Mouse (Mus musculus): ENCODE data around the gene Bmp6.

Bmp6 gene

GRCm38 (mm10) chr13:38429671-38430070, 84.8 kb downstream of the Bmp6 start:
- DNase-seq (ENCODE audit: low read depth, low spot score) = no peak

GRCm38 (mm10) chr13:38430075-38430474, 85.2 kb downstream of the Bmp6 start:
- no peak for DNase-seq (ENCODE audit: low read depth, low spot score)

GRCm38 (mm10) chr13:38434831-38435230, 89.9 kb downstream of the Bmp6 start:
- DNase-seq (ENCODE audit: low read depth, low spot score) = no peak

GRCm38 (mm10) chr13:38437930-38438329, 93.0 kb downstream of the Bmp6 start:
- peak; percentile 7 for DNase-seq (ENCODE audit: low read depth, low spot score)

GRCm38 (mm10) chr13:38440240-38440639, 95.3 kb downstream of the Bmp6 start:
- DNase-seq (ENCODE audit: low read depth, low spot score) = no peak

- no peak for DNase-seq (ENCODE audit: low read depth, low spot score)
Measured at GRCm38 (mm10) chr13:38448516-38449015, 103.7 kb downstream of the Bmp6 start.

GRCm38 (mm10) chr13:38450051-38450971, 105.4 kb downstream of the Bmp6 start:
- DNase-seq (ENCODE audit: low read depth, low spot score) = no peak

- DNase-seq (ENCODE audit: low read depth, low spot score) = no peak
Measured at GRCm38 (mm10) chr13:38451446-38451845, 106.5 kb downstream of the Bmp6 start.

GRCm38 (mm10) chr13:38463410-38463809, 118.5 kb downstream of the Bmp6 start:
- DNase-seq (ENCODE audit: low read depth, low spot score) = no peak

- DNase-seq (ENCODE audit: low read depth, low spot score) = no peak
Measured at GRCm38 (mm10) chr13:38470882-38471281, 126.0 kb downstream of the Bmp6 start.

- DNase-seq (ENCODE audit: low read depth, low spot score) = no peak
Measured at GRCm38 (mm10) chr13:38472636-38473035, 127.7 kb downstream of the Bmp6 start.

- DNase-seq (ENCODE audit: low read depth, low spot score) = no peak
Measured at GRCm38 (mm10) chr13:38473497-38473896, 128.6 kb downstream of the Bmp6 start.

- no peak for DNase-seq (ENCODE audit: low read depth, low spot score)
Measured at GRCm38 (mm10) chr13:38476936-38477335, 132.0 kb downstream of the Bmp6 start.

GRCm38 (mm10) chr13:38481021-38481420, 136.1 kb downstream of the Bmp6 start:
- DNase-seq (ENCODE audit: low read depth, low spot score) = no peak

- no peak for DNase-seq (ENCODE audit: low read depth, low spot score)
Measured at GRCm38 (mm10) chr13:38484701-38485100, 139.8 kb downstream of the Bmp6 start.

- no peak for DNase-seq (ENCODE audit: low read depth, low spot score)
Measured at GRCm38 (mm10) chr13:38486767-38487166, 141.9 kb downstream of the Bmp6 start.

- DNase-seq (ENCODE audit: low read depth, low spot score) = no peak
Measured at GRCm38 (mm10) chr13:38496715-38497114, 151.8 kb downstream of the Bmp6 start.

GRCm38 (mm10) chr13:38501314-38501713, 156.4 kb downstream of the Bmp6 start:
- DNase-seq (ENCODE audit: low read depth, low spot score) = peak; percentile 24

- DNase-seq (ENCODE audit: low read depth, low spot score) = peak; percentile 72
Measured at GRCm38 (mm10) chr13:38503137-38503849, 158.4 kb downstream of the Bmp6 start.

GRCm38 (mm10) chr13:38506320-38506719, 161.4 kb downstream of the Bmp6 start:
- peak; percentile 9 for DNase-seq (ENCODE audit: low read depth, low spot score)

GRCm38 (mm10) chr13:38506936-38507335, 162.0 kb downstream of the Bmp6 start:
- no peak for DNase-seq (ENCODE audit: low read depth, low spot score)

- DNase-seq (ENCODE audit: low read depth, low spot score) = no peak
Measured at GRCm38 (mm10) chr13:38509681-38510341, 164.9 kb downstream of the Bmp6 start.

All from CD4-positive helper T cell, adult 2 months (primary cell).